Mouse (Mus musculus): ENCODE data around the gene Olfr432.
"Not testable (repeated sequence)": the region's sequence is repeated elsewhere in the genome, so short reads cannot be mapped to it uniquely, and the experiment has no call there.

The Olfr432 gene

DNA sequence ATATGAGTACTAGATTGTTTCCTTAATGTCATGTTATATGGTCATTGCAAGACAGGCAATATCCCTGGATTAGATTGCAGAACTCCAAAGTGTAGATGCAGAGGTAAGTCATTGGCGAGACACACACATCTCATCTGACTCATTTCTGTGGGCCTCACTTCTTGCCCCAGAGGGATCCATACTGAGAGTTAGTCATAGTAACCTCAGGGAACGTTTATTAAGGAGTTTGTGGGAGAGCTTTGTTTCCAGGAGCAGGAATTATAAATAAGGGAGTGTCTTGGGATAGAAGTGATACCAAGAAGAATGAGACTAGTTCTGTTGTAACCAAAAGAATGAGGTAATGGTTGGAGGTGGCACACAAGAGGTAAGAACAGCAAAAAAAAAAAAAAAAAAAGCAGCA lies at the start of gene Olfr432:
TSS of gene Olfr432 (plus strand) at position 313 of the 400 bp plus-strand sequence.
- peak; percentile 77 for DNase-seq (ENCODE audit: low read depth, low spot score)

DNA sequence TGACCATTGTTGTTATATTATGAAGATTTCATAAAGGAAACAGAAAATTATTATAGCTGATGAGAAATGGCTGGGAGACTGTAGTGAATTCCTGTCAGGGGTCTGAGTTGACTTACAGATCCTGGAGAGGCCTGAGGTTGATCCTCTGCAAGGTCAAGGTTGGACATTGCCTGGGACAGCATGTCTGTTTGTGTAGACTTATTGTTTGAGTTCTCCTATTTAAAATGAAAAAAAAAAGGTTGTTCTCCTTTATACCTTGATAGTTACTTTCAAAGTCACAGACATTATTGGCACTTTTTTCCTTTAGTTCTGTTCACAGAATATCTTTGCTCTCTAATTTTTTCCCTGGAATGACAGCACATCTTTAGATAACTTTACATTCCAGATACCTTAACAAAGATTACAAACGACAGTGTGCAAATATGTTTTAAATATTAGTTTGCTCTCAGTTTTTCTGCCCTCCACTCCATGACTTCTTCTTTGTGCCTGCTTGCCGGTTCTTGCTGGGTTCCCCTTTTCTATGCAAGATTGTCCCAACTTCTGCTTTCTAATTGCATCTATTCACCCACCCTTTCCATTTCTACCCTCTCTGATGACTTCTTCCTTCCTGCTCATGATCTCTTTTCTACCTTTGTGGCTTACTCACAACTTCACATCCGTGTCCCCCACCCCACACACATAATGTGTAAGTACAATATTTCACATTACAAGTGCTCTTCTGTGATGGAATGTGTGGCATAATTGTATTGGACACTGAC lies 44.5 kb upstream of the Olfr432 start:
- not testable (repeated sequence) for DNase-seq (ENCODE audit: low read depth, low spot score)

GRCm38 (mm10) chr1:174007050-174007449 lies 42.0 kb upstream of the Olfr432 start:
- not testable (repeated sequence) for DNase-seq (ENCODE audit: low read depth, low spot score)

GRCm38 (mm10) chr1:174031698-174032097 lies 17.3 kb upstream of the Olfr432 start, which contains the start of gene Ifi205:
Gene Ifi205 (minus strand): TSS chr1:174031810.
- peak; percentile 82 for DNase-seq (ENCODE audit: low read depth, low spot score)

DNA sequence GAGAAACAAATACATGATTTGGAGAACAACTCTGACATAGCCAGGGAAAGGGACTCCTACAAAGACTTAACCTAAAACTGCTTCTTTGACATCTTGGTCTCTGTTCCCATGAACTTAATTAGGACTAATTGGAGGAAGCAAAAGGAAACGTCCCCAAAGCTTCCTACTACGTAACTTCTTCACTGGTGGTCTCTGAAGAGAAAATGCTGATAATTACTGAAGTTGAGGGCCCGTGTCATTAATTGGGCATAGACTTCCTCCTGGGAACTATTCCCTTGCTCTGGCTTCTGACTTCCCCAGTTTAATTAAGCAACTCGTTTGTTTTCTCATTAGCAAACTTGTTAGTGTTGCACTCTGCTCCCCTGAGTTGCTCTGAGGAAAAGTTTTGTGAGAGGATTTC lies 13.2 kb upstream of the Olfr432 start:
- no peak for DNase-seq (ENCODE audit: low read depth, low spot score)

GRCm38 (mm10) chr1:174038480-174038879 lies 10.5 kb upstream of the Olfr432 start:
- peak; percentile 79 for DNase-seq (ENCODE audit: low read depth, low spot score)

DNA sequence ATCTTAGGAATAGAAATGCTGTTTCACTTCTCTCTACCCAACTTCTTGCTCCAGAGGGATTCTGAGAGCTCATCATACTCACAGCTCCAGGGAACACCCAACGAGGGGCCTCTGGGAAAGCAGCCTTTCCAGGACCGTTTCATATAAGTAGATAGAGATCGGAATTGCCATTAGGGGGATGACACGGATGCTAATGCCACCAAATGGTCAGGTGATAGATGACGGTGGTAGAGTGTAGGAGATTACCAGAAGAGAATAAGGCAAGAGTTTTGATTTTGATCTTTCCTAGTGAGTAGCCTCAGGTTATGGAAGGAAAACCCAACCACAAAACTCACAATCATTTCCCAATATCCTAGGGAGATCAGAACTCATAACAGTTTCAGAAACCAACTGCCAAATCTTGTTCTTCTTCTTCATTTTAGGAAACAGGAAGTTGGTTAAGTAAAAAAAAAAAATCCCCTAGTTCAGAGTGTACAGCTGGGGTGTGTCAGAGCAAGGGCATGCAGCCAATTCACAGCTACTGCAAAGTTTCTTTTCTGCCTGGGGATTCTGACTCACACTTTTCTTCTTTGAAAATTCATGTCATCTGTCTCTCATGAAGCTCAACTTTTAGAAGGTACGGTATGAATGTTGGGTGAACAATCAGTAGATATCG lies 8.4 kb upstream of the Olfr432 start, which contains the start of gene Olfr433:
TSS of gene Olfr433 (plus strand) at position 183 of the 655 bp plus-strand sequence.
- peak; percentile 95 for DNase-seq (ENCODE audit: low read depth, low spot score)

DNA sequence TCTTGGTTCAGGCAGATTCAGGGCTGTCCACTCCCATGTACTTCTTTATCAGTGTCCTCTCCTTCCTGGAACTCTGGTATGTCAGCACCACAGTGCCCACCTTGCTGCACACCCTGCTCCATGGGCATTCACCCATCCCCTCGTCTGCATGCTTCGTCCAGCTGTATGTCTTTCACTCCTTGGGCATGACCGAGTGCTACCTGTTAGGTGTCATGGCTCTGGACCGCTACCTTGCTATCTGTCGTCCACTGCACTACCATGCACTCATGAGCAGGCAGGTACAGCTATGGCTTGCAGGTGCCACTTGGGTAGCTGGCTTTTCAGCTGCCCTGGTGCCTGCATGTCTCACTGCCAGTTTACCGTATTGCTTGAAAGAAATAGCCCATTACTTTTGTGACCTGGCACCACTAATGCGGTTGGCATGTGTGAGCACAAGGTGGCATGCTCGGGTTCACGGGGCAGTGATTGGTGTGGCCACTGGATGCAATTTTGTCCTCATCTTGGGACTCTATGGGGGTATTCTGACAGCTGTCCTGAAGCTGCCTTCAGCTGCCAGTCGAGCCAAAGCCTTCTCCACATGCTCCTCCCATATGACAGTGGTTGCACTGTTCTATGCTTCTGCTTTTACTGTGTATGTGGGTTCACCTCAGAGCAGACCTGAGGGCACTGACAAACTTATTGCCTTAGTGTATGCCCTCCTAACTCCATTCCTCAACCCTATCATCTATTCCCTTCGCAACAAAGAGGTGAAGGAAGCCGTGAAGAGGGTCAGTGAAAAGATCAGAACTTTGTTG lies 6.7 kb upstream of the Olfr432 start:
- not testable (repeated sequence) for DNase-seq (ENCODE audit: low read depth, low spot score)

DNA sequence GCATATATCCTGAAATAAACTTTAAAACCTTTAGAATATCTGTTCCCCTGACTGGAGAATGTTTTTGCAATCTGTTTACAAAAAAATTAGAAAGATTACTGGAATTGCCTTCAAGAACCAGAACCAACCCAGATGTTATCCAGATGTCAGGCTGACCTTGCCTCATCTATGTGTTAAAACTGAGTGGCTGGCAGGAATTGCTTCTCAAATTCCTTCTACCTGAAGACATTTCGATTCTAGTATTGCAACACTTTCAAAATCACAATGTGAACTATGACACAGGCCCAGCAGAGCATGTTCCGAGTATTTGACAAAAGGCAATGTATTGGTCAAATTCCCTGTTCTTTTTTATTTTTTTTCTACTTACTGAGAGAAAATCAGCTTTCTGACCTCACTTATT lies 4.6 kb upstream of the Olfr432 start:
- peak; percentile 82 for DNase-seq (ENCODE audit: low read depth, low spot score)

- DNase-seq (ENCODE audit: low read depth, low spot score): not testable (repeated sequence)
These were observed 778 bp upstream of the Olfr432 start for GRCm38 (mm10) chr1:174048227-174048626.

GRCm38 (mm10) chr1:174049357-174049756 lies 352 bp downstream of the Olfr432 start:
- DNase-seq (ENCODE audit: low read depth, low spot score): not testable (repeated sequence)

- DNase-seq (ENCODE audit: low read depth, low spot score): no peak
These were observed 1.5 kb downstream of the Olfr432 start for GRCm38 (mm10) chr1:174050532-174050931.

DNA sequence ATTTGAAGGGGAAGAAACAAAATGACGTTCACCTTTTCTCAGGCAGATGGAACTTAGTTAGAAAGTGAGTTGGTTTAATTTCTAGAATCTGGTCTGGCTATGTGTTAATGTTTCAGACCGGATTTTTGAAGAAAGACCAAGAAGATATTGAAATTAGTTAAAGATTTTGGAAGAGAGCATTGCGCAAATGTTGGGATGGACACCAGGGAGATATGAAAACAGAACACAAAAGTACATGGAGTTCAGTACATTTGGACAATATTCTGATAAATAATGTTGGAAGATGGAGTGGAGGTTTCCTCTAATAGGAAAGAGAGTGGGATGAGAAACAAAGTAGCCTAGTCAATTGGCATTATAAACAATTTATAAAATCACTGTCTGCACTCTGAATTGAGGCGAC lies 2.5 kb downstream of the Olfr432 start:
- no peak for DNase-seq (ENCODE audit: low read depth, low spot score)

- DNase-seq (ENCODE audit: low read depth, low spot score): no peak
These were observed 3.0 kb downstream of the Olfr432 start for GRCm38 (mm10) chr1:174051931-174052536.

DNA sequence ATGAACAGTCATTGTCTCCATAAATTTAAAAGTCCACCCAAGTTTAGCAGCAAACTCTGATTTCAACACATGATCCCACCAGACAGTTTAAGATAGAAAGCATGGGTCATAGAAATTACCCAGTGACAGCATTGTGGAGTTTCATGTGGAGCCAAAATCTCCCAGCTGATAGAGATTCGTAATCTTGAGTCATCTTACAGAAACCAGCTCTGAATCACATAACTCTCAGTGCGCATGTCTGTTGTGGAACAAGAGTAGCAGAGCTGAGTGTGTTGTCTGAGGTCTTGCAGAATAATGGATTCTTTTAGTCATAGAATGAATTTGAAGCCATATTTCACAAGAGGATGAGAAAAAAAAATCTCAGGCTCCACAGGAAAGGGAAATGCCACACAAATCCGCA lies 4.0 kb downstream of the Olfr432 start:
- peak; percentile 92 for DNase-seq (ENCODE audit: low read depth, low spot score)

DNA sequence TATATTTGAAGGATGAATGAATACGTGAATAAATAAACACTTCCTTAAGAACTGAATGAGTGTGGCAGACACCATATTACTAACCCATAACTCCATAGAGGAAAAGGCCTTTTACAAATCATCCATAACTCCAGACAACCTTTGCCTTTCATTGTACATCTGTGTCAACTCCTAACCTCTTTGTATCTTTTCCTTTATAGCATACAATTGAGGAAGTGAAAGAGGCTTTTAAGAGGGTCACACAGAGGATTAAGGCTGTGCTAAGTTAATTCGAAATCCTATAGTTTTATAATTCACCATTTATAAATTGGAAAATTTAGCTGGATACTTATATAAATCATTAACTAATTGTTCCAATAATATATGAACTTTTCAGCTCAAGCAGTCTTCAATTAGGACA lies 6.2 kb downstream of the Olfr432 start:
- no peak for DNase-seq (ENCODE audit: low read depth, low spot score)

GRCm38 (mm10) chr1:174066305-174066704 lies 17.3 kb downstream of the Olfr432 start, which contains the start of gene Olfr430:
Gene Olfr430 (plus strand): TSS chr1:174066605.
- DNase-seq (ENCODE audit: low read depth, low spot score): no peak

- no peak for DNase-seq (ENCODE audit: low read depth, low spot score)
These were observed 35.0 kb downstream of the Olfr432 start, which contains the start of gene Olfr429 for GRCm38 (mm10) chr1:174084031-174084430. Gene Olfr429 (plus strand): TSS chr1:174084331.

DNA sequence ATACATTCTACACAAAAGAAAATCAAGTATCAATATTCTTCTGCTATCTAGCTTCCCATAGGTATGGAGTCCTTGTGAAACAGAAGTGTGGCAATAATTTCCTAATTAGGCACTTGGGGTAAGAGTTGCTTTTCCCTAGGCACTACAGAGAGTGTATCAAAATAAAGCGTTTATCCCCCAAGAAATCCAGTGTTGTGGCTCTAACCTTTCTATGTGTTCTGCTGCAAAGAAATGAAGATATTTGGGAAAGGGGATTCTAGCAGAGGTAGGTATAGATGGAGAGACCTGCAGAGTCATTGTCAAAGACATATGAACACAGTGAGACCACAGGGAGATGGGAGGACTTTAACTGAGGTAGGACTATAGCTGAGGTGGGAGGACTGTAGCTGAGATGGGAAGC lies 47.6 kb downstream of the Olfr432 start, which contains the start of gene Olfr427:
TSS of gene Olfr427 (plus strand) at position 301 of the 400 bp plus-strand sequence.
- no peak for DNase-seq (ENCODE audit: low read depth, low spot score)

GRCm38 (mm10) chr1:174103735-174104134 lies 54.7 kb downstream of the Olfr432 start:
- DNase-seq (ENCODE audit: low read depth, low spot score): peak; percentile 54
